Mouse (Mus musculus) cortical plate, adult 2 months (tissue): ENCODE measurements around the gene Qrfp.

Experiments
- CTCF ChIP-seq: fragments of 200-500 bp; IDR thresholded peaks from 2 replicates; pipeline ENCODE4 v1.5.1; 2011; ENCODE audit warnings: mild to moderate bottlenecking, control low read depth, low read length; ENCODE audit not compliant: insufficient read depth; ENCODE audit errors: extremely low read depth
- POLR2A ChIP-seq: fragments of 200-500 bp; IDR thresholded peaks from 2 replicates; pipeline ENCODE4 v1.6.1; 2011; ENCODE audit warnings: mild to moderate bottlenecking, low read length, control low read depth; ENCODE audit not compliant: insufficient read depth; ENCODE audit errors: extremely low read depth

- TF ChIP-seq CTCF (no peak), POLR2A (no peak)
Observed at GRCm38 (mm10) chr2:31761585-31761984, 48.8 kb downstream of the Qrfp start.
